Mouse (Mus musculus) hindbrain, embryonic 11.5 days (tissue): Measurements from ENCODE around the gene Cxadr. TPM values are rescaled to one million over a fixed set of nuclear protein-coding genes. Genes with fewer than 3 reads are reported as not detected.

Experiments
- ATAC-seq: fragments of 200-750 bp; cut with Nextera tagmentation; 2 replicates; pipeline ENCODE4 v1.8.0; 2017; ENCODE audit warnings: mild to moderate bottlenecking, moderate TSS enrichment, moderate library complexity; ENCODE audit not compliant: low FRiP score
- DNase-seq: peaks from one replicate; pipeline ENCODE4 v3.0.0-alpha.2; 2015; ENCODE audit warnings: low spot score
- H3K27ac ChIP-seq: fragments of 300-500 bp; sonication (generic); 2 replicates; pipeline ENCODE4 v1.5.1; 2014; ENCODE audit warnings: mild to moderate bottlenecking, low read depth, low read length
- H3K27me3 ChIP-seq: fragments of 300-500 bp; sonication (generic); 2 replicates; pipeline ENCODE4 v1.6.1; 2014; ENCODE audit warnings: mild to moderate bottlenecking, low read length, moderate library complexity, mixed read lengths; ENCODE audit not compliant: control insufficient read depth, insufficient read depth
- H3K36me3 ChIP-seq: fragments of 300-500 bp; sonication (generic); 2 replicates; pipeline ENCODE4 v1.6.1; 2014; ENCODE audit warnings: mild to moderate bottlenecking, low read length, moderate library complexity, mixed read lengths; ENCODE audit not compliant: control insufficient read depth, insufficient read depth
- H3K4me1 ChIP-seq: fragments of 300-500 bp; sonication (generic); replicated peaks from 2 replicates; pipeline ENCODE4 v1.6.1; 2014; ENCODE audit warnings: low read length, mixed read lengths; ENCODE audit not compliant: control insufficient read depth, insufficient read depth
- H3K4me2 ChIP-seq: fragments of 300-500 bp; sonication (generic); replicated peaks from 2 replicates; pipeline ENCODE4 v1.6.1; 2014; ENCODE audit warnings: mild to moderate bottlenecking, low read depth, low read length
- H3K4me3 ChIP-seq: fragments of 300-500 bp; sonication (generic); 2 replicates; pipeline ENCODE4 v1.5.1; 2014; ENCODE audit warnings: low read depth, low read length
- H3K9ac ChIP-seq: fragments of 300-500 bp; sonication (generic); 2 replicates; pipeline ENCODE4 v1.6.1; 2014; ENCODE audit warnings: low read depth, low read length
- H3K9me3 ChIP-seq: fragments of 300-500 bp; sonication (generic); 2 replicates; pipeline ENCODE4 v1.6.1; 2016; ENCODE audit warnings: low read length; ENCODE audit not compliant: control insufficient read depth
- WGBS: fragments of 180-500 bp; shearing (Covaris S2); extraction: QIAGEN DNeasy Blood & Tissue Kit; methylation state at CpG from one replicate; pipeline ENCODE4 v1.1.7; 2014; 5-methylcytosine and 5-hydroxymethylcytosine counted together
- polyA plus RNA-seq: library from polyadenylated mRNA; unstranded; fragments of >200 nt; fragmentation: Nextera tagmentation; extraction: Ambion mirVana; gene quantifications from 2 replicates; pipeline ENCODE4 v1.2.1, GENCODE M21; 2014

Cxadr gene
- polyA plus RNA-seq: 64.7 and 70.1 TPM in 2 replicates

DNA sequence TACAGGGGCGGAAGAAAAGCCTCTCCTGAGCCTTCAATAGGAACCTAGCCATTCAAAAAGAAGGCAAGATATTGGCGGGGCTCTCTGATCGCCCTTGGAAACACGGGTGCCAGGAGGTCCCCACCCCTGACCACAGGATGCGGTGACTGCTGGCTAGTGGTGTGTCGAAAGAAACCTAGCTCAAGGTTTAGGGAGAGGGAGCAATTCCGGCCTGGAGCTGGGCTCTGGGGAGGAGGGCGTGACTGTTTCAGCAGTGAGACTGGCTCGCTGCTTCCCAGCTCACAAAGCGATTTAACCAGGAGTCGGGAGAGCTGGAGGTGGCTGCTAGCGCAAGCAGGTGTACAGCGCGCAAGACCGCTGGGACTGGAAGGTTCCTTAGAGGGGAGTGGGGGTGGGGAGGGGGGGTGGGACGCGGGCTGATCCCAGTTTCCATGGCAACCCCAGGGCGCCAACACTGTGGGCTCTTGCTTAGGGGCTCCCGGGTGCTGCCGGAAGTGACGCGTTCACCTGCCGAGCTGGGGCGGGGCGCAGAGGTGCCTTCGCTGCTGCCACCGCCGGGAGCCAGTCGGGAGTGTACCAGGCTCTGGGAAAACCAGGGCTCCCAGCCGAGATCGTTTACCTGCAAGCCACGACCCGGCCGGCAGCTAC, at the start of gene Cxadr:
Gene Cxadr (plus strand): TSS at position 307 of the 648 bp plus-strand sequence.
- Histone ChIP-seq H3K4me3 (peak within 1 kb of the TSS; percentile 75), H3K4me2 (peak within 1 kb of the TSS; percentile 61), H3K4me1 (no peaks in the 10 kb centered on the region), H3K9ac (peak within 1 kb of the TSS; percentile 80), H3K27ac (peak within 1 kb of the TSS; percentile 85), H3K36me3 (no peaks in the 10 kb centered on the region), H3K27me3 (no peaks in the 10 kb centered on the region), H3K9me3 (no peaks in the 10 kb centered on the region)
- DNase-seq (peak; percentile 89), ATAC-seq (peak; percentile 94)
- WGBS: under 1% methylated on average over 34 of the region's 34 CpGs

DNA sequence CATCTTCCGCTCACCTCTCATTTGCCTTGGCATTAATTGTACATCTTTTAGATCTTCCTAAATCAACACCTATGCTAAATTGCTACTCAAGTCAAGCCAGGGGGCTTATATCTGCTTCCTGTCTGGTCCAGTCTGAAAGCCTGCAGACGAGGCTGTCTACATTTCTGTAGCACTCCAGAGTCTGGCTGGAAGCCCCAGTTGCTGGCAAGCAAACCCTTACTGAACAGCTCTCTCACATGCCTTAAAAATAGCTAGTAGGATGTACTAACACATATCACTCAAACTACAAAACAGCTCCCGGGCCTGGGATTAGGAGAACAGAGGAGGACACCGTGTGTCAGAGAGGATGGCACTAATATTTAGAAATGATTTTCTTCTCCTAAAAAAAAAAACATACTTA, 42.3 kb upstream of the Cxadr start:
- no peaks in the 10 kb centered on the region for H3K36me3 ChIP-seq
- ATAC-seq (no peak), DNase-seq (no peak)
- H3K27me3 ChIP-seq: no peaks in the 10 kb centered on the region
- H3K4me3 ChIP-seq: no peak overlapping the region
- H3K4me2 ChIP-seq: no peak overlapping the region
- WGBS: 84% methylated on average over 4 of the region's 4 CpGs
- H3K4me1 ChIP-seq: no peaks in the 10 kb centered on the region
- no peak overlapping the region for H3K9ac ChIP-seq
- no peak overlapping the region for H3K27ac ChIP-seq
- no peaks in the 10 kb centered on the region for H3K9me3 ChIP-seq

DNA sequence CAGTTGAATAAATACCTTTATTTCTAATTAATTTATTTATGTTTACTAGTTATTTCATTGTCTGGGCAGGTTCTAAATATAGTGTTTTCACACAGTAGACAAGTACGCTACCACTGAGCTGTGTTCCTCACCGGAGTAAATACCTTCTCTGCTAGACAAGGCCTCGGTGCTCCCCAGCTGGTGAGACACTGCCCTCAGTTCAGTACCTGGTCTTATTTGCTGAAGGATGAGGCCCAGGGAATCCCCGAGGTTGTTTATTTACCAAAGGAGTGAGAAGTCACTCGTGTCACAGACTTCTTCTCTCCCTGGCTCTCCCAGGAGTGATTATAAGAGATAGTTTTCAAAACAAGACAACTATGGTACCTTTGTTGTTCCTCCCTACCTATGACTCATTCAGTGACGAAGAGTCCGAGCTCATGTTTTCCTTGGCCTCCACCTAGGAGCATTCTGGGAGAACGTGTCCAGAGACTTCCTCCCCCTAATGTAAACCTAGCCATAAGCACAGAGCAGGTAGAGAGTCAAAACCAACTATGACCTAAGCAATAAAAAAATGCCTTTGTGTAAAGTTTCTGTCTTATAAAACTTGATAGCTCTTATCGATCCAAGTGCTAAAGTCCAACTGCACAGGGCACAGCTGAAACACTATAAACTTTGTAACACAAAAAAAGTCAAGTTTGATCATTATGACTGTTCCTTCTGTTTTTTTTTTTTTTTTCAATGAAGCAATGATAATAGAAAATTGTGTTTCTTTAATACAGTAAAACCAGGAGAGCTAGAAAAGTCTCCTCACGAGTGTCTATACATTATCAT, 41.0 kb upstream of the Cxadr start:
- no peaks in the 10 kb centered on the region for H3K9me3 ChIP-seq
- no peak overlapping the region for H3K27ac ChIP-seq
- no peak overlapping the region for H3K9ac ChIP-seq
- 74% methylated on average over 10 of the region's 10 CpGs for WGBS
- no peak overlapping the region for H3K4me2 ChIP-seq
- H3K27me3 ChIP-seq: no peaks in the 10 kb centered on the region
- DNase-seq (no peak), ATAC-seq (no peak)
- H3K4me1 ChIP-seq: no peaks in the 10 kb centered on the region
- no peaks in the 10 kb centered on the region for H3K36me3 ChIP-seq
- H3K4me3 ChIP-seq: no peak overlapping the region

DNA sequence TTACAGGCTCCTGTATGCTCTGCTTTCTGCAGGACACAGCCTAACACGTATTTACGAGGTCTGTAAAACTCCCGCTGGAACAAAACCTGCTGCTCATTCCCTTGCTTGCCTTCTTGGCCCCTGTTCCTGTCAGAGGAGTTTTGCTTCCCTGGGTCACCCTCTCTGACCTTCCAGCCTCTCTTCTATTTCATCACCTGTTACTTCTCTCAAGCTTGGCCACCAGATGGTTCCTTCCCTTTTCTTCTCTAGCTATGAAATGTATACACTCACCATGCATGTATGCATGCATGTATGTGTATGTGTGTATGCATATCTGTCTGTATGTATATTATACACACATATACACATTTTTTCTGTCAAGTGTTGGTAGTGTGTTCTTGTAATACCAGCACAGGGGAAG, 39.8 kb upstream of the Cxadr start:
- Histone ChIP-seq H3K9me3 (no peaks in the 10 kb centered on the region), H3K4me1 (no peaks in the 10 kb centered on the region), H3K4me3 (no peak overlapping the region), H3K4me2 (no peak overlapping the region), H3K27me3 (no peaks in the 10 kb centered on the region), H3K36me3 (no peaks in the 10 kb centered on the region), H3K27ac (no peak overlapping the region), H3K9ac (no peak overlapping the region)
- no peak for DNase-seq
- 80% methylated on average over 3 of the region's 3 CpGs for WGBS
- no peak for ATAC-seq

DNA sequence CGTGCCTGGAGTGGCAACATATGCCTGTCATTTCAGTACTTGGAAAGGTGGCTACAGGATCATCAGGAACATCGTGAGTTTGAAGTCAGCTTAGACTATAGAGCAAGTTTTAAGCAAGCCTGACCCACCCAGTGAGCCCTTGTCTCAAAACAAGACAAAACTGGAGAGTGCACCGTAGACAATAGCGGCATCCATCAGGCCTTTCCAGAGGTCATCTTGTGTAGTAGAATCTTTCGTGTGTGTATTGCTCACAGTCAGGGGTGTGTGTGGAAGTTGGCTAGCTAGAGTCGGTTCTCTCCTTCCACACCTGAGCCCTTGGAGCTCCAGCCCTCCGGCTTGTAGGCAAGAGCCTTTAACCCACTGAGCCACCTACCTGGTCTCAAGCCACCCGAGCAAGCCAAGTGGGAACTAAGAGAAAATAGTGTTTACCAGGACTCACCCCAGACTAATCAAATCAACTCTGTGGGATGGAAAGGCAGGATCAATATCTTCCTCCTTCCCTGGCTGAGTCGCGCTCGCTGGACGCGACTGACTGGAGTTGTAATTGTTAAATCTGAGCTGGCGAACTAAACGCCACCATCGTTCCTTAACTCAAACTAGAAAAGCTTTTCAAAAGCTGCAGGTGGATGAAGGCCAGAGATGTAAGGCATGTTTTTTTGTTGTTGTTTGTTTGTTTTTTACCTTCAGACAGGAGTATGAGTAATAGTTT, 36.7 kb upstream of the Cxadr start:
- WGBS: 13% methylated on average over 16 of the region's 16 CpGs
- peak overlapping the region; percentile 54 for H3K27ac ChIP-seq
- no peaks in the 10 kb centered on the region for H3K9me3 ChIP-seq
- H3K27me3 ChIP-seq: no peaks in the 10 kb centered on the region
- H3K4me1 ChIP-seq: no peaks in the 10 kb centered on the region
- H3K4me3 ChIP-seq: peak overlapping the region; percentile 33
- DNase-seq (peak; percentile 43), ATAC-seq (peak; percentile 44)
- no peaks in the 10 kb centered on the region for H3K36me3 ChIP-seq
- peak overlapping the region; percentile 2 for H3K9ac ChIP-seq
- H3K4me2 ChIP-seq: peak overlapping the region; percentile 27

DNA sequence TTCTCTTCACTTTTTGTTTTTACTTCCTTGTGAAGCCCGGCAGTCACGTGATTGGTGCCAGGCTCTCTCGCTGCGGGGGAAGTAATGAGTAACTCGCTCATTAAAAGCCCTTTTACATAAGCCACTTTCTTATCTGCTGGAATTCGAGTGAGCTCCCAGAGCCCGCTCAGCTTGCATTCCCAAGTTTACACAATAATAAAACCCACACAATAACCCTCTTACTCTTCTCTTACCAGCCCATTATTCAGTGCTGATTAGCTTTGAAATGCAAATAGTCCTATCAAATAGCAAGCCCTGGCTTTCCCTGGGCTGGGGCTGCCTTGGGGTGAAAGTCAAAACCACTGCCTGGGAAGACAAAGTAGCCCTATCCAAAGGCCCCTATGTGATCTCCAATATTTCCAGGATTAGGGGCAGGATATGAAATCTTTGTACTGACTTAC, 36.1 kb upstream of the Cxadr start:
- no peaks in the 10 kb centered on the region for H3K9me3 ChIP-seq
- peak overlapping the region; percentile 33 for H3K4me3 ChIP-seq
- no peaks in the 10 kb centered on the region for H3K36me3 ChIP-seq
- DNase-seq (peak; percentile 63), ATAC-seq (peak; percentile 85)
- WGBS: 2% methylated on average over 7 of the region's 7 CpGs
- peak overlapping the region; percentile 54 for H3K27ac ChIP-seq
- H3K4me2 ChIP-seq: peak overlapping the region; percentile 27
- no peaks in the 10 kb centered on the region for H3K27me3 ChIP-seq
- no peak overlapping the region; the same call in 1 of the 2 replicates for H3K9ac ChIP-seq
- H3K4me1 ChIP-seq: no peaks in the 10 kb centered on the region

DNA sequence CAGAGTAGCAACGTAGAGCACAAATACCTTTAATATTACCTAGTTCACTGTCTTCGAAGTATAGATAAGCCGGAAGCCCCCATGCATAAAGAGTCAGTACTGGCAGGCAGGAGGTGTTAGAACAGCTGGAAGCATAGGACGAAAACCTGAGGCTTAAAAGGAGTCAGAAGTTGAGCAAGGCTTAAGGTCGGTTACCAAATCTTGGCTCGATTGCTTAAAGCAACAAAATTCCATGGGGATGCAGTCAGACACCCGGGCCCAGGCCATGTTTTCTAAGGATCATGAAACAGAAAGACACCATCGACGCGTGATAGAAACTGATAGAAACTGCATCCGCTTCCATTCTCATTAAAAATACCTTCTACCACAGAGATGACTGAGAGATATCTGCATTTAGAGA, 35.5 kb upstream of the Cxadr start:
- Histone ChIP-seq H3K36me3 (no peaks in the 10 kb centered on the region), H3K27me3 (no peaks in the 10 kb centered on the region), H3K4me1 (no peaks in the 10 kb centered on the region), H3K27ac (no peak overlapping the region), H3K4me3 (no peak overlapping the region), H3K9ac (no peak overlapping the region), H3K9me3 (no peaks in the 10 kb centered on the region), H3K4me2 (no peak overlapping the region)
- 41% methylated on average over 11 of the region's 11 CpGs for WGBS
- DNase-seq (no peak), ATAC-seq (peak; percentile 4; the same call in 1 of the 2 replicates)

DNA sequence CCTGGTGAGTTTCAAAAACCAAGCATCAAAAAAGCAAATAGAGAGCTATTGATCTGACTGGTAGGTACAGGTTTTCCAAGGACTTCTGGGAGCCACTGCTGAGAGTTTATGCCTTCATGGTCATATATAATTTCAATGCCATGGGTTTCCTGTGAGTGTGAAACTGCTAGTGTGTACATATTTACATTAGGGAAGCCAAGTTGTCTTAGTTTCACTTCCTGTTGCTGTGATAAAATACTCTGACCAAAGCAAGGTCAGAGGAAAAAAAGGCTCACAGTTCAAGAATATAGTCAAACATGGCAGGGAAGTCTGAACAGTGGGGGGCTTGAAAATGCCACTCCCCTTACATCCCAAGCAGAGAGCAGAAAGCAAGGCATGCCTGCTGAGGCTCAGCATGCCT, 33.8 kb upstream of the Cxadr start:
- Histone ChIP-seq H3K4me3 (no peak overlapping the region), H3K4me2 (no peak overlapping the region), H3K9me3 (no peaks in the 10 kb centered on the region), H3K4me1 (no peaks in the 10 kb centered on the region), H3K27ac (no peak overlapping the region), H3K27me3 (no peaks in the 10 kb centered on the region), H3K9ac (no peak overlapping the region), H3K36me3 (no peaks in the 10 kb centered on the region)
- ATAC-seq: no peak
- no peak for DNase-seq
